Comparison of ENCODE assay signal across 8 mouse cellular contexts in the genomic region with DNA sequence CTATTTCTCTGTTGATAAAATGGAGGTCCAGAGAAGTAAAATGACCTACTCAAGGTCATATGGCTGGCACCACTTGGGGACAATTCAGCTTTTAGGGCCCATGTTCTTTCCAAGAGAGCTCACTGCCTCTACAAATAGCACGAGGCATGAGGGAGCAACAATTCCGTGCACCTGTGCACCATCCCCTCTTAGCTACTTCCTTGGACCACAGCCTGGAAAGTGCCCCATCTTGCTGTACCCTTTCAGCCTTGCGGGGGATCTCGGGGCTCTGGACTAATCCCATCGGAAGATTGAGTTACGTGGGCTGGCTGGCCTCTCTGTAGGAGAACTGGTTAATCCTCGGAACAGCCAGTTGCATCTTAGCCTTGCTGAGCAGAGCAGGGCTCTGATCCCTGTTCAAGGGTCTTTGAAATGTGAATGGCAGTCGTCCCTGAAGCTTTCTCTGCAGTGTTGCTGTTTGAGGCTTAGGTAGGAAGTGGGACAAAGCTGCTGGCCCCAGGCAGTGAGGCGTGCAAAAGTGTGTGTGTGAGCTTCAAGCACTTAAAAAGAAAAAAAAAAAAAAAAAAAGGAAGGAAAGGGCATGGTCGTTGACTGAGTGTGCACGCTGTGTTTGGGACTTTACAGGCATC.
A peak's percentile ranks its signal among the peaks of the same experiment; 100 is the strongest.
DNase-seq lines count a peak whose midpoint lies in the region; ATAC-seq lines count a peak whose summit lies in the region.
"Had no signal": no experiment of that assay in that cellular context is flagged by ENCODE, and none has a peak within 500 bp of the region (broad histone marks: within the 10 kb centered on the region; RNA-seq: fewer than 3 reads in every experiment).

No protein-coding gene starts in this region.

- no peak overlapping the region for H3K4me3 ChIP-seq in neural tube, embryonic 11.5 days (ENCODE audit: low read depth, low read length)
- no peak overlapping the region for H3K4me3 ChIP-seq in embryonic facial prominence, embryonic 13.5 days
- H3K4me3 ChIP-seq: lung, embryonic 15.5 days had no signal

- H3K27me3 ChIP-seq in neural tube, embryonic 11.5 days (ENCODE audit: control insufficient read depth, insufficient read depth, low read length): no peaks in the 10 kb centered on the region
- no peaks in the 10 kb centered on the region for H3K27me3 ChIP-seq in embryonic facial prominence, embryonic 13.5 days
- H3K27me3 ChIP-seq in splenic B cell, adult 2 months (ENCODE audit: control insufficient read depth, insufficient read depth, low read length, poor library complexity, severe bottlenecking): no peaks in the 10 kb centered on the region
- H3K27me3 ChIP-seq: lung, embryonic 15.5 days had no signal

- no peaks in the 10 kb centered on the region for H3K9me3 ChIP-seq in neural tube, embryonic 11.5 days (ENCODE audit: control insufficient read depth, low read length)
- no peaks in the 10 kb centered on the region for H3K9me3 ChIP-seq in embryonic facial prominence, embryonic 13.5 days
- H3K9me3 ChIP-seq: lung, embryonic 15.5 days had no signal

- no peak for ATAC-seq in neural tube, embryonic 11.5 days (ENCODE audit: insufficient read depth, low FRiP score, low TSS enrichment)
- ATAC-seq in embryonic facial prominence, embryonic 13.5 days (ENCODE audit: insufficient number of reproducible peaks, insufficient read depth, low FRiP score, low TSS enrichment, low read depth): no peak

- no peaks in the 10 kb centered on the region for H3K36me3 ChIP-seq in neural tube, embryonic 11.5 days (ENCODE audit: control insufficient read depth, insufficient read depth, low read length)
- no peaks in the 10 kb centered on the region for H3K36me3 ChIP-seq in embryonic facial prominence, embryonic 13.5 days
- H3K36me3 ChIP-seq in splenic B cell, adult 2 months (ENCODE audit: control insufficient read depth, insufficient read depth, low read length, poor library complexity, severe bottlenecking): no peaks in the 10 kb centered on the region
- H3K36me3 ChIP-seq: lung, embryonic 15.5 days had no signal

- WGBS in neural tube, embryonic 11.5 days: 12% methylated on average over 11 of the region's 11 CpGs
- 9% methylated on average over 11 of the region's 11 CpGs for WGBS in embryonic facial prominence, embryonic 13.5 days

- peak; percentile 34 for DNase-seq in gastrocnemius, postnatal 14 days
- DNase-seq in gastrocnemius, postnatal 4 days (ENCODE audit: low spot score in 2 of 2): no peak
- DNase-seq in neural tube, embryonic 11.5 days (ENCODE audit: low spot score): peak; percentile 15
- DNase-seq in neural tube, embryonic 10.5 days (ENCODE audit: extremely low spot score, low spot score): no peak
- peak; percentile 55 for DNase-seq in splenic B cell, adult 2 months (ENCODE audit: low read depth, low spot score)
- no peak for DNase-seq in heart, adult 18-20 months

- no peak overlapping the region for H3K27ac ChIP-seq in neural tube, embryonic 11.5 days (ENCODE audit: low read depth, low read length)
- H3K27ac ChIP-seq in embryonic facial prominence, embryonic 13.5 days: peak overlapping the region; percentile 16; the same call in 1 of the 2 replicates

- H3K4me2 ChIP-seq in neural tube, embryonic 11.5 days (ENCODE audit: low read depth): no peak overlapping the region
- no peak overlapping the region for H3K4me2 ChIP-seq in embryonic facial prominence, embryonic 13.5 days
- H3K4me2 ChIP-seq: lung, embryonic 15.5 days had no signal

- no peak overlapping the region for H3K9ac ChIP-seq in neural tube, embryonic 11.5 days (ENCODE audit: low read length)
- H3K9ac ChIP-seq in embryonic facial prominence, embryonic 13.5 days: no peak overlapping the region; the same call in 1 of the 2 replicates
- H3K9ac ChIP-seq: lung, embryonic 15.5 days had no signal

- peaks cover 7% of the 10 kb centered on the region for H3K4me1 ChIP-seq in neural tube, embryonic 11.5 days (ENCODE audit: control insufficient read depth, insufficient read depth, low read length)
- H3K4me1 ChIP-seq in embryonic facial prominence, embryonic 13.5 days: peaks cover 26% of the 10 kb centered on the region

- intact Hi-C loops in gastrocnemius, postnatal 14 days (cut with DNase I; ENCODE audit: low total_unique reads): no loop called here

Comparison
In these comparisons a context has a peak if more than half of its experiments do, and no peak if none do; other contexts are left out.
1. DNase-seq: peak in gastrocnemius, postnatal 14 days (single experiment), neural tube, embryonic 11.5 days (single experiment) and splenic B cell, adult 2 months (single experiment); none in gastrocnemius, postnatal 4 days (0 of 2), neural tube, embryonic 10.5 days (single experiment) and heart, adult 18-20 months (0 of 2).